Mouse (Mus musculus) C2C12 (cell line): ENCODE data around the gene B430305J03Rik.

Experiments used
- CEBPB ChIP-seq: IDR thresholded peaks from one replicate; pipeline ENCODE4 v1.6.1; 2011; ENCODE audit warnings: low read depth, mild to moderate bottlenecking, control low read depth, moderate library complexity
- CTCF ChIP-seq: IDR thresholded peaks from one replicate; pipeline ENCODE4 v1.5.1; 2011; ENCODE audit not compliant: control insufficient read depth, insufficient read depth, insufficient read length
- FOSL1 ChIP-seq: IDR thresholded peaks from one replicate; pipeline ENCODE4 v1.8.0; 2011; ENCODE audit warnings: mild to moderate bottlenecking, low read length; ENCODE audit not compliant: poor library complexity, insufficient read depth, severe bottlenecking
- MAX ChIP-seq: IDR thresholded peaks from one replicate; pipeline ENCODE4 v1.6.1; 2011; ENCODE audit warnings: mild to moderate bottlenecking, control low read depth
- MYOD1 ChIP-seq: IDR thresholded peaks from one replicate; pipeline ENCODE4 v1.6.1; 2011; ENCODE audit warnings: low read depth; ENCODE audit not compliant: control insufficient read depth, insufficient read length
- MYOG ChIP-seq: IDR thresholded peaks from one replicate; pipeline ENCODE4 v1.6.1; 2011; ENCODE audit not compliant: control insufficient read depth, insufficient read length; ENCODE audit errors: extremely low read depth
- USF1 ChIP-seq: IDR thresholded peaks from one replicate; pipeline ENCODE4 v1.6.1; 2011; ENCODE audit warnings: low read depth, mild to moderate bottlenecking, control low read depth, moderate library complexity

GRCm38 (mm10) chr3:61364978-61365778, 573 bp downstream of the B430305J03Rik start:
- peak; percentile 38 for TF ChIP-seq CTCF
- no peak for TF ChIP-seq MAX
- no peak for TF ChIP-seq CEBPB
- TF ChIP-seq USF1 = no peak
- no peak for TF ChIP-seq MYOG
- no peak for TF ChIP-seq MYOD1
- TF ChIP-seq FOSL1 = no peak
